Mouse (Mus musculus) heart, postnatal 25 days (tissue): ENCODE measurements around the gene Gm6096. TPM values are rescaled to one million over a fixed set of nuclear protein-coding genes. Genes with fewer than 3 reads are reported as not detected.
A peak's percentile ranks its signal among the peaks of the same experiment; 100 is the strongest.

Source experiments
- DNase-seq: peaks from one replicate; pipeline ENCODE4 v3.0.0; 2022; ENCODE audit warnings: low spot score
- intact Hi-C: fragments of 180-260 bp; cut with DNase I; formaldehyde crosslinking; loops from one replicate; pipeline ENCODE4 v1.15.1; 2025
- total RNA-seq, 2 experiments: library from RNA; stranded (reverse); gene quantifications; 2 replicates each; pipeline ENCODE4 v1.2.3; 2021

Gm6096 gene
- total RNA-seq, 2 experiments from 2014 or later: not detected

DNA sequence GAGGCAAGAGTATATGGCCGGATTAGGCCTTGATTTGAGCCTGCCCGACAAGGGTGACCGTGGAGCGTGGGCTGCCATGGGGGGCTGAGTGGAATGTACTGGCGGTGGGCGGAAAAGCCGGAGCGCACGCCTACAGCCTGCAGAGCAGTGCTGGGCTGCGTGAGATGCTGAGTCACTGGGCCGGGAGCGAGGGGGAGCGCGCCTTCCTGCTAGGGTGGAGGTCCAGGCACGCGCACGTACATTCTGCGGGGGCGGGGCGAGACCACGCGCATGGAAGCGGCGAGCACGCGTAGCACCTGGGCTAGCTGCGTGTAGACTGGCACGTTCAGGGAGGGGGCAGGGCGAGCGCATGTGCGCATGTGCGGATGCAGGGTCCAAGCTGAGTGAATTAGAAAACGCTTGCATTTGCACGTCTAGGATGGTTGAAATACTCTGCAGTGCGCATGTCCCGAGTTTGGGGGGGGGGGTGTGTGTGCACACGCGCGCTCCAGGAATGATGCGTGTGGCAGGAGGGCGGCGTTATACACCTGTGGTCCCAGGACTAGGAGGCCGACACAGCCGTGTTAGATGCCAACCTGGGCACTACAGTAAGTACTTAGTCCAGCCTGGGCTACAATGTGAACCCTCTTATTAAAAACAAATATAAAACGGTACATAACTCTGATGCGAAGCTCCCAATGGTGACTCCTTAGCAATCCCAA lies 16.8 kb upstream of the Gm6096 start:
- DNase-seq: peak; percentile 96
- intact Hi-C loops: loop anchor here (5.0 kb wide), 1 partner anchor 78 kb away; the partner anchor contains the start of gene 4931406P16Rik

DNA sequence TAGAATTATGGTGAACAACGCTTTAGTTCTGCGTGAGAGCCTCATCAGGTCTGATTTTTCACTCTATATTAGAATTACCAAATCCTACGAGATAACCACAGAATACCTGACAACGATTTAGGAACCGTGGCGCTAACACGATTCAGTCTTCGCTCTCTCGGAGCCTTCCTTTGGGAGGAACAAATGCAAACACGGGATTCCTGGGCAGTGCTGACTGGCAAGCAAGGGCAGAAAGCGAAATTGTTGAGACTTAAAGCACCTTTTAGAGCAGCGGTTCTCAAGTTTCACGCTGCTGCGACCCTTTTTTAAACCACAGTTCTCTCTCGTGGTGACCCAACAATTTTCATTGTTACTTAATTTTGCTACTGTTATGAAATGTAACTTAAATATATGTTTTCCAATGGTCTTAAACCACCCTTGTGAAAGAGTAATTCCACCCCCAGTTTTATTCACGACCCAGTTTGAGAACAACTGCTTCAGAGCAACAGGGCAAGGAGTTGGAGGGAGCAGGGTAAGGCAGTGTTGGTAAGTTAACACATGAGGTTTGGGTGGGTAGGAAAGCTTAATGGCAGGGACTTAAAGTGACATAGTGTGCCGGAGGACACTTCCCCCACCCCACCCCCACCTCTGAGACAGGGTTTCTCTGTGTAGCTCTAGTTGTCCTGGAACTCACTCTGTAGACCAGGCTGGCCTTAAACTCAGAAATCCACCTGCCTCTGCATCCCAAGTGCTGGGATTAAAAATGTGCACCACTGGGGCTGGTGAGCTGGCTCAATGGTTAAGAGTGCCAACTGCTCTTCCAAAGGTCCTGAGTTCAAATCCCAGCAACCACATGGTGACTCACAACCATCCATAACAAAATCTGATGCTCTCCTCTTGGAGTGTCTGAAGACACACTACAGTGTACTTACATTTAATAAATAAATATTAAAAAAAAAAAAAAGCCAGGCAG lies 16.0 kb upstream of the Gm6096 start:
- intact Hi-C loops: loop anchor here (5.0 kb wide), 1 partner anchor 77 kb away; the partner anchor contains the start of gene 4931406P16Rik
- DNase-seq: no peak

DNA sequence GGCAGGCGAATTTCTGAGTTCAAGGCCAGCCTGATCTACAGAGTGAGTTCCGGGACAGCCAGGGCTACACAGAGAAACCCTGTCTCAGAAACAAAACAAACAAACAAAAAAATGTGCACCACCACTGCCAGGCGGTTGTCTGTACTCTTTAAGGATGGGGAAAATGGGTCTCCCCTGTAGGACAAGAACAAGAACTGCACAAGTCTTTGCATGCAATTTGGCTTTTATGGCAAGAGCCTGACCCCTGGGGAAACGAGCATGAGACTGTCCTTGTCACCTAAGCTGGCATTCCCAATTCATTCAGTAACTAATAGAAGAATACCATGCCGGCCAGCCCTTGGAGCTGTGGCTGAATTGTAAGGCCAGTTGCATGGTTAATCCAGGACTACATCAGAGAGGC lies 15.2 kb upstream of the Gm6096 start:
- intact Hi-C loops: loop anchor here (2.0 kb wide), 1 partner anchor 17 kb away; no protein-coding TSS in a partner anchor
- no peak for DNase-seq

DNA sequence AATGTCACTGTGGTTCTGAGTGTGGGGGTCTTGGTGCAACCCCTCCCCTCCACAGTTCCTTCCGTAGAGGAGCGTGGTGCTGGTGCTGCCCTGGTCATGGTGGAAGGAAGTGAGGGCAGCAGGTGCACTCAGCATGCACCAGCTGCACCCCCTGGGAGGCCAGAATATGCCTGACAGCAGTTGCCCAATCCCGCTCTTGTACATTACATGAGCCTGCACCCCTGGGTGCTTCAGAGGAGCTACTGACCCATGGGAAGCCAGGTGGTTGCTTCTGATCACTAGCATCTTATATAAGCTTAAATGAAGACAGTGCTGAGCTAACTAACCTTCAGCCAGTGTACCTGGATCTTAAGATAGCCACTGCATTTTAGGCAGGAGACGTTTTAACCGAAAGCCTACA lies 12.8 kb upstream of the Gm6096 start:
- intact Hi-C loops: no loop called here

DNA sequence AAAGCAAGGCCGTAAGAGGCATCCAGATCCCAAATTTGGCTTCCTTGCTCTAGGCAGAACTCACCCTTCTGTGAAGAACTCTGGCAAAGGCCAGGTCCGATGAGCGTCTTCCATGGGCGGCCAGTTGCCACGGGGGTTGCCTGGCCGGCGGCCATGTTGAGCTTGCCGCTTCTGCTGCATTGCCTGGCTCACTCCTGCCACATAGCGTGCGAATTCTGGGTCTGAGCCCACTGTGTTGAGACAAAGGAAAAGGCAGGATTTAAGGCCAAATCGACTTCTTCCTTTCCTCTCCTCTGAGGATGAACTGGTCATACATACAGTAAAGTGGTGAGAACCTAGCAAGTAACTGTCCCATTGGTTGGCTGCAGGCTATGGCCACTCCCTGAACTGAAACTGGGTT lies 8.7 kb upstream of the Gm6096 start:
- intact Hi-C loops: no loop called here
- no peak for DNase-seq

More for the DNA sequence above, 12.8 kb upstream of the Gm6096 start:
- DNase-seq: no peak

DNA sequence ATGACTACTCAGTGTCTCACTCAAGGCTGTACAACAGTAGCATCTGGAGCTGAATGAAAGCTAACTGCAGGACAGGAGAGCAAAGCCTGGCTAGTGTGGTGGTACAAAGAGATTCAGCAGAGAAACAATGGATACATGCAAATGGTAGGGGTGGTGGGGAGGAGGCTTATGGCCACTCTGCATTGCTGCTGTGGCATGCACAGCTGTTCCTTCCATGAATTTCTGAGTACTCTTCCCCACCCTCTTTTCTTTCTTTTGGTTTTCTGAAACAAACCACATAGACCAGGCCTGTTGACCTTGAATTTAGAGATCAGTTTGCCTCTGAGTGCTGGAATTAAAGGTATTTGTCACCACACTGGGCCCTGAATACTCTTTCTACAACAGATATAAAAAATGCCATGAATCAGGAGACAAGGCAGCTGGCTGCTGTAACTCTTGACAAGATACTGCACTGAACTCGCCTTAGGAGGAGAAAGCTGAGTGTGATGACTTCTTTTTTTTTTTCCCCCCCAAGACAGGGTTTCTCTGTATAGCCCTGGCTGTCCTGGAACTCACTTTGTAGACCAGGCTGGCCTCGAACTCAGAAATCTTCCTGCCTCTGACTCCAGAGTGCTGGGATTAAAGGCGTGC lies 3.9 kb upstream of the Gm6096 start:
- DNase-seq: no peak
- intact Hi-C loops: no loop called here

DNA sequence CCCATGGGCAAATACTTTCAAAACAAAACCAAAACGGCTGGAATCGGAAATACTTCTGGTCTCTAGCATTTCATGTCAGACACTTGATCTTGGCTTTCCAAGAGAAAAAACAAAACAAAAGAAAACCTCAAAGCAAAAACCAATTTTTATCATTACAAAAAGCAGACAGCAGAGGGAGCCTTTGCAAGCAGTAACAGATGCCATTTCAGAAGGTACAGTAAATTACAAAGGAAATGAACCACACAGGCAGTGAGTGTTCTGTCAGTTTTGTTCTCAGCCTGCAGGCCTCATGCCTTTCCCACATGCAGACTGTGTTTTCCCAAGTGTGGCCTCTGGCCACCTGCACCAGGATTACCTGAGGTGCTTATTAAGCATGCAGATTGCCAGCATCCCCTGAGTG lies 1.2 kb downstream of the Gm6096 start:
- no peak for DNase-seq
- intact Hi-C loops: loop anchor here (2.0 kb wide), 3 partner anchors 15 to 105 kb away; partner anchors contain the start of gene 4931406P16Rik

DNA sequence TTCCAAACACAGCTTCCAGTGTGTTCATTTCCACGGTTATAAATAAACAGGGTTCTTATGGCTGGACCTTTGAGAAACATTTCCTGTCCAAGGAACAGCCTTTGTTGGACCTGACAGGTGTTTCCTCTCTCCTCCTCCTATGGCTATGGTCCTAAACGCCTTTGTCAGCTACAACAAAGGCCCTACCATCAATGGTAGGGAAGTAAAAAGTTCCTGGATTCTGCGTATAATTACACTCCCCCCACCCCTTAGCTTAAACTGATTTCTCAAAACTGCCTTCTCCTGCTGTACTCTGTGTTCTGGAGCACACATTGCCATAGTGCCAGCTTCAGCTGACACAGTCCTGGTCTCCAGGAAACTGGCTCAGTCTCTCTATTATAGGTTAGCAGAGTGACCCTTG lies 4.3 kb downstream of the Gm6096 start:
- intact Hi-C loops: no loop called here
- no peak for DNase-seq

DNA sequence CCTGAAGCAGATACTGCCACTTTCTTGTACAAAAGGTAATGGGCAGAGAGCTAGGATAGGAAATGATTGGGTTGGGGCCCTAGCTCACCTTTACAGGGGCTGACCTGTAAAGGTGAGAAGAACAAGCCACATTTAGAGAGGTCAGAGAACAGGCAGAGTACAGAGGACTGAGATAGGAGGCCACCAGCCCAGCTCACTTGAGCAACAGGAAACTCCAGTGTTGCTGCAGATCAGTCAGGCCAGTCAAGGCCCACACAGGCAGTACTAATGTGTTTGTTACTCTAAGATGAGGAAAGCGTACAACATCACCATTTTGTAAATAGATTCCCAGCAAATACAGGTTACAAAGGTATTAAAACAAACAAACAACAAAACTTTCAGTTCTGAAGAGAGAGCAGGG lies 5.1 kb downstream of the Gm6096 start:
- intact Hi-C loops: no loop called here
- no peak for DNase-seq

DNA sequence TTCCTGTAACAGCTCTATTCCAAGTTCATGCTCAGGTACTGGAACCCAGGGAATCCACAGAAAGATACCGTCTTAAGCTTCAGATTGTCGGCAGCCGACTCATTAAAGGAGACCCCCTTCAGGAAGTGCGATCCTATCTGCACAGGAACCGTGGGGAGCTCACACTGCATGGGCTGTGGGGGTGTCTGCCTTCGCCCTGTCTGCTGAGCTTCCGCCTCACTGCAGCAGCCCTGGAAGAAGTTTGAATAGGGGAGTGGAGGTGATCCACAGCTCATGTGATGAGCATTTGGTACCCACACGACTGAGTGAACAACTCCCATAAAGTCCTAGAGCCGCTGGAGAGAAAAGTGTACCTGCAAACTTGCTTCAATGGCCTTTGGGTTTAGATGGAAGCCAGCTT lies 6.4 kb downstream of the Gm6096 start:
- intact Hi-C loops: no loop called here
- no peak for DNase-seq

DNA sequence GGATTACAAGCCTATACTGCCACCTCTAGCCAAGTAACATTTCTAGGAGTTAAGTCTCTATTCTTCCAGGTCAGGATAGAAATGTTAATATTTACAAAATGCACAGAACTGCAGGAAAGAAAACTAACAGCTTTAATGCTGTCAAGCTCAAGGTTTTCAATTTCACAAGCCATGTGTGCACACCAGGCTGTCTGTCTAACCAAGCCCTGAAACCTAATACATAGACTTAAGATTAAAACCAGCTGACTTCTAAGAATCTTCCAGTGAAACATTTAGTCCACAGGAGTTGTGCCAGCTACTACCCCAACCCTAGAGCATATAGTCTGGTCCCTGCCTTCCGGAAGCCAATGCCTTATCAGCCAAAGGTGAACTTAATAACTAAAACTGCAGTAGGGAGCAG lies 7.6 kb downstream of the Gm6096 start:
- no peak for DNase-seq
- intact Hi-C loops: no loop called here

DNA sequence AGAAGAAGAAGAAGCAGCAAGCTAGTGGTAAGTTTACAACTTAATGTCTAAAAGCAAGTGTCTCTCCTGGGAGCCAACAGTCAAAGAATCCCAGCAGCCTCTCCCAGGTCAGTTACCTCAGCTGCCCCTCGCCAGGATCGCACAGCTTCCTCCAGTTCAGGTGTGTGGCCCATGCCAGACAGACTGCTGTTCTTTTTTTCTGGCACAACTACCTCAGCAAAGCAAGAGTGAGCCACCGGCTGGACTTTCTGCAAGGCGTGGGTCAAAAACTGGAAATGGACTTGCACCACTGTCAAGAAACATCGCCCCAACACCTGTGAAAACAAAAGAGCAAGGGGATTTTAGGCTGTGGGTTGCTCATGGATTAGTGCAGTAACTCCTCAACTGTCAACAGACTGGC lies 12.6 kb downstream of the Gm6096 start:
- DNase-seq: no peak
- intact Hi-C loops: no loop called here

DNA sequence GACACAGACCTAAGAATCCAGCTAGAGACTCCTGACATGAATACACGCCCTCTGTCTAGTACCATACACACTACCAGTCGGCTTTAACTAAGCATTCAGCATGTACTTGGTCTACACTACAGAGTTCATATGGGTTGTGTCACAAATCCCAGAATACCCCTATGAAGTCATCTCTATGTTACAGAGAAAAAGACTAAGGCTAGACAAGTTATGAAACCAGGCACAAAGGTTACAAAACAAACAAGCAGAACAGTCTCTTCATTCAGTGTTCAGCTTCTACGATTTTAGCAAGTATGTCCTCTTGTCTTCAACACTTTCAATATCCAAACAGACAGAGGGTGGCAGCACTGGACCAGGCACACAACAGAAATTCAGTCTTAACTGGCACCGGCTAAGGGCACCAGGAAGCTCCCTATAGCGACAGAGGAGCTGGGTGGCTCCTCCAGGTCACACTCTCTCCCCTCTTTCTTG lies 15.1 kb downstream of the Gm6096 start:
- intact Hi-C loops: loop anchor here (1.0 to 5.0 kb wide), 3 partner anchors 46 to 89 kb away; partner anchors contain the start of gene 4931406P16Rik
- peak; percentile 31 for DNase-seq

DNA sequence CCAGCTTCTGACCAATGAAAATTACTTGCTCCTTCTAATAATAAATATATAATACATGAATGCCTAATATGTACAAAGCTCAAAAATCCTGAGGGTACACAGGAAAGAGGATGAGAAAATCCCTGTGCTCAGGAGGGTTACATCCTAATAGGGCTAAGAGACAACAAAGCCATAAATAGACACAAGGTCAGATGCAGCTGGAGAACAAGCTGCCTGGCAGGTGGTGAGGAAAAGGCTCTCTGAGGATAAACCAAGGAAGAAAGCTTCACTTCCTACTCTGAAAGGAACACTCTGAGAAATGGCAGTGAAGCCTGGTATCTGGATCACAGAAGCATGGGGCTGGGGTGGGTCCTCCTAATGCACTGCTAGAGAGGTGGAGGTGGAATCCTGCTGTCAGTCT lies 15.6 kb downstream of the Gm6096 start:
- no peak for DNase-seq
- intact Hi-C loops: loop anchor here (1.0 to 5.0 kb wide), 3 partner anchors 46 to 89 kb away; partner anchors contain the start of gene 4931406P16Rik

DNA sequence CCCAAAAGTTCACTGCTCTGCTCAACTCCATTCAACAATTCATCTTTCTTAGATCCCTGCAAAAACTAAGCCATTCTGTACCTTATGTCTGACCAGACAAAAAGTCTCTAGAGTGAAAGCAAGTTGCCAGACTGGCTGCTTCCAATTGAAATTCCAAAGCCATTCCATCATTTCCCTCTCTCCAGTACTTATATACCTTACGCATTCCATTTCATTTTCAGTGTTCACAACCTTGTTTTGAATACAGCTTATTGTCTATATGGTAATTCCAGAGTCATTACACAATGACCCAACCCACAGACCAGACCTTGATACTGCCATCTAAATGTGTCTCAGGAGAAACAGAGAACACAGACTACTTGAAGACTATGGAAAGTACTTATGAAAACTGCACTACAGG lies 17.6 kb downstream of the Gm6096 start:
- intact Hi-C loops: loop anchor here (5.0 kb wide), 2 partner anchors 44 to 64 kb away; partner anchors contain the start of gene 4931406P16Rik

DNA sequence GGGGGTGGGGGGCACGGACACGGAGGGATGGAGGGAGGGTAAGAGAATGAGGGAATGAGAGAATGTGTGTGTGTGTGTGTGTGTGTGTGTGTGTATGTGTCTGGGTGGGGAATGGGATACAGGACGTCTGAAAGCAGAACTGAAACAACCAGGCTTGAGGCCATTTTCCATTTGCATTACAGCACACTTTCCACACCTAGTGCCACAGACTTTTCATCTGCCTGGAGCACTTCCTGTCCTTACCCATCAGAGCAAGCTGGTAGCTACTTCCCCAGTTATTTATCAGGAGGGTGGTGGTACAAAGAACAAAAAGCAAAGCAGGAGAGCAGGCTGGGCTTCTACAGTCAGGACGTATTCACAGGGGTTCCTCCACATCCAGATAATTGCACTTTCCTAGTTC lies 21.6 kb downstream of the Gm6096 start:
- intact Hi-C loops: no loop called here
- no peak for DNase-seq

More for the DNA sequence above, 17.6 kb downstream of the Gm6096 start:
- DNase-seq: no peak

DNA sequence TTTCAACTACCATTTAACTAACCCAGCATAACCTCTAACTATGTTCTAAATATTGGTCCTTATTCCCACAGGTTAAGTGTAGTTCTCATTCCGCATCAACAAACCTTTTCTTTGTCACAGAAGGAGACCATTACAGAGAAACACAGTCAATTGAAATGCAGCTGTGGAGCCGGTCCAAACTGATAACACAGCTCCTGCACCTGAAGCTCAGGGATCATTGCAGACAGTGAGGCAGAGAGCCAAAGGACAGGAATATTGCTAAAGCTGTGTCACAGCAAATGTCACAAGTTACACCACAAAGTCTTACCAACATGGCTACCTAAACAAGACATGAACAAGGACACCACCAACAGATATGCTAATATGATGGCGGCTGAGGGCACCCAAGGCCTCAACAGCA lies 25.2 kb downstream of the Gm6096 start:
- intact Hi-C loops: no loop called here
- DNase-seq: no peak

DNA sequence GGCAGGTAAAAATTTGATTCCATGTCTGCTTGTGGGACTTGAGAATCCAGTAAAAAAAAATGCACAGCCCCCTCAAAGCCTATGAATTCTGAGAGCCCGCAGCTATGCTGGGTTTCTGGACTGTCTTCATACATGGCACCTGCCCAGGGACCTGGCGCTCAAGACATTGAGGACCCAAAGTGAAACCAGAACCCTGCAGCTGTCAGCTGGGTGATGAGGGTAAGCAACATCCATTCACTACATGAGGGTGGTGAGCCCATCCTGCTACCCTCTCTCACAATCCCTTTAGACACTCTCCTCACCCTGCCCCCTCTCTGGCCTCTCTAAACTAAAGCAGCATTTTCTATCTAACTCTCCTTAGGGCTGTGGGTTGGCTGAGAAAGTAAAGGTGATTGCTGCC lies 26.8 kb downstream of the Gm6096 start:
- intact Hi-C loops: no loop called here
- DNase-seq: no peak

DNA sequence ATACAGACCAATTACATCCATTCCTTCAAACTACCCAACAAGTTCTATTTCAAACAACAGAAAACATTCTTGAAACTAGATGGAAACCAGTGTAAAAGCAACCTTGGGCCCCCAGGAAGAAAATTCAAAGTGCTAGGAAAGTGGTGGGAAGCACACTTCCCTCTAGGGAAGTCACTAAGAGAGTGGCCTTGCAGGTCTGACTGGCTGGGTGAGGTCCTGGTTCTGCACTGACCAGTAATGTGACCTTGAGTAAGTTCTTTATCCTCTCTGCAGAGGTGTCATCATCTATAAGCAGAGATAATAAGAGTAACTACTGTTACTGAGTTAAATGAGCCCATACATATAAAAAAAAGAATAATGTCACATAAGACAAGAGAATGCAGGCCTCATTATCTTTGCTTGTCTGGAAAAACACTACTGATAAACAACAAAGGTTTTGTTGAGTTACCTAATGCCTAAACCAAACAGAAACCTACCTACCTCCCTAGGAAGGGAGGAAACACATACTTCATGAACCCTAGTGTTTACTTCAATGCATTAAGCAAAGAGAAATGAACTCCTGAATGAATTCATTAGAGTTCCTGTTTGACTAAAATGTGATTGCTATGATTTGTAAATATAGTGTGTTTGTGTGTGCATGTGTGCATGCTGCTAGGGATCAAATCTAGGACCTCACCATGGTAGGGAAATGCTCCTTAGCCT lies 39.8 kb downstream of the Gm6096 start:
- intact Hi-C loops: no loop called here
- DNase-seq: no peak
